Mouse (Mus musculus) liver, embryonic 14.5 days (tissue): ENCODE results near the gene Ggact. TPM values are rescaled to one million over a fixed set of nuclear protein-coding genes. Genes with fewer than 3 reads are reported as not detected.
A peak's percentile ranks its signal among the peaks of the same experiment; 100 is the strongest.

Source experiments
- ATAC-seq: fragments of 200-750 bp; cut with Nextera tagmentation; 2 replicates; pipeline ENCODE4 v1.8.0; 2017; ENCODE audit warnings: moderate number of reproducible peaks, mild to moderate bottlenecking, moderate library complexity; ENCODE audit not compliant: insufficient read depth
- DNase-seq, 3 experiments: peaks; one replicate each; pipeline ENCODE4 v3.0.0-alpha.2; 2012 to 2013; ENCODE audit warnings: low read depth in 3 of 3, low spot score in 3 of 3
- H3K27ac ChIP-seq: fragments of 300-500 bp; sonication (generic); 2 replicates; pipeline ENCODE4 v1.5.1; 2014; ENCODE audit warnings: moderate library complexity, mild to moderate bottlenecking, control low read depth, inconsistent platforms
- H3K27me3 ChIP-seq: fragments of 300-500 bp; sonication (generic); 2 replicates; pipeline ENCODE4 v1.6.1; 2014; ENCODE audit warnings: mild to moderate bottlenecking, low read length, moderate library complexity; ENCODE audit not compliant: control insufficient read depth, insufficient read depth
- H3K36me3 ChIP-seq: fragments of 300-500 bp; sonication (generic); replicated peaks from 2 replicates; pipeline ENCODE4 v1.6.1; 2014; ENCODE audit warnings: low read depth; ENCODE audit not compliant: control insufficient read depth, insufficient read depth
- H3K4me1 ChIP-seq, 2 experiments: fragments of 200-500 bp in 1 of 2; fragments of 300-500 bp in 1 of 2; sonication (generic) in 1 of 2; replicated peaks; 2 replicates each; pipeline ENCODE4 v1.6.1; 2012 to 2014; ENCODE audit warnings: antibody characterized with exemption in 1 of 2, inconsistent platforms in 1 of 2, low read length in 1 of 2; ENCODE audit not compliant: control insufficient read depth in 2 of 2, insufficient read depth in 2 of 2
- H3K4me2 ChIP-seq: fragments of 300-500 bp; sonication (generic); 2 replicates; pipeline ENCODE4 v1.6.1; 2014; ENCODE audit warnings: low read depth, mild to moderate bottlenecking, control low read depth, moderate library complexity
- H3K4me3 ChIP-seq, 2 experiments: fragments of 200-500 bp in 1 of 2; fragments of 300-500 bp in 1 of 2; sonication (generic) in 1 of 2; 2 replicates each; pipeline ENCODE4 v1.5.1; 2012 to 2014; ENCODE audit warnings: low read depth in 2 of 2, low read length in 2 of 2, mild to moderate bottlenecking in 2 of 2, control low read depth in 1 of 2, inconsistent platforms in 1 of 2, moderate library complexity in 1 of 2; ENCODE audit not compliant: insufficient read depth in 1 of 2
- H3K9ac ChIP-seq: fragments of 300-500 bp; sonication (generic); replicated peaks from 2 replicates; pipeline ENCODE4 v1.6.1; 2014; ENCODE audit warnings: mild to moderate bottlenecking, control low read depth, moderate library complexity
- H3K9me3 ChIP-seq: fragments of 300-500 bp; sonication (generic); 2 replicates; pipeline ENCODE4 v1.6.1; 2016; ENCODE audit warnings: low read length, mixed read lengths; ENCODE audit not compliant: control insufficient read depth
- CTCF ChIP-seq: IDR thresholded peaks from 2 replicates; pipeline ENCODE4 v1.5.1; 2016; ENCODE audit warnings: antibody characterized with exemption, low read depth, control low read depth
- EP300 ChIP-seq: IDR thresholded peaks from 2 replicates; pipeline ENCODE4 v1.6.1; 2016; ENCODE audit warnings: antibody characterized with exemption, low read depth
- WGBS: fragments of 180-500 bp; shearing (Covaris S2); extraction: QIAGEN DNeasy Blood & Tissue Kit; methylation state at CpG from one replicate; pipeline ENCODE4 v1.1.7; 2014; ENCODE audit not compliant: insufficient replicate concordance; 5-methylcytosine and 5-hydroxymethylcytosine counted together
- polyA plus RNA-seq, 2 experiments: library from polyadenylated mRNA; depleted of rRNA in 1 of 2; stranded (reverse) in 1 of 2; unstranded in 1 of 2; fragments of >200 nt; fragmentation: Nextera tagmentation in 1 of 2; extraction: Ambion mirVana in 1 of 2; gene quantifications; 2 replicates each; pipeline versions ENCODE4 v1.2.1 to v1.2.3; 2012 to 2014

Ggact gene
- polyA plus RNA-seq, 2 experiments = 13.1 to 14.7 TPM

DNA sequence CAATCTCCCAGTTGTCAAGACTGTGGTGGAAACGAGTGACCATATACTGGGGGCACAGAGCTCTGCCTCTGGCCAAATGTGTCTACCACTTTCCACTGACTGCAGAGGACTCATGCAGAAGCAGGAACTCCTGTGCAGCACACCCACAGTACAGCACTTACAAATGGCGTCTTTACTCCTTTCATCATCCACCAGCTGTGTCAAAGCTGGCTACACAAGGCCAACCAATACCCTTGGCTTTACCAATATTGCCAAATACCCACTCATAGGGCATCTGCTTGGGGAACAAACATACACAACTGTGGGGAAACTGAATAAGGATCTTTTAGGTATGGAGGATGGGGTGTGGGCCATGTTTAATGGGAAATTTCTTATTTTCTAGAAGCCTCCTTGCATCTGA lies 11.8 kb downstream of the Ggact start:
- Histone ChIP-seq H3K9ac (no peak overlapping the region), H3K9me3 (no peaks in the 10 kb centered on the region), H3K4me1 (peaks cover 0 to 4% of the 10 kb centered on the region in 2 experiments; a peak in 2 of 4 replicates), H3K4me3 (no peak overlapping the region), H3K27me3 (no peaks in the 10 kb centered on the region), H3K4me2 (no peak overlapping the region), H3K36me3 (no peaks in the 10 kb centered on the region), H3K27ac (no peak overlapping the region)
- TF ChIP-seq EP300 (no peak), CTCF (no peak)
- DNase-seq = no peak
- no peak for ATAC-seq
- 54% methylated on average over 2 of the region's 2 CpGs for WGBS

DNA sequence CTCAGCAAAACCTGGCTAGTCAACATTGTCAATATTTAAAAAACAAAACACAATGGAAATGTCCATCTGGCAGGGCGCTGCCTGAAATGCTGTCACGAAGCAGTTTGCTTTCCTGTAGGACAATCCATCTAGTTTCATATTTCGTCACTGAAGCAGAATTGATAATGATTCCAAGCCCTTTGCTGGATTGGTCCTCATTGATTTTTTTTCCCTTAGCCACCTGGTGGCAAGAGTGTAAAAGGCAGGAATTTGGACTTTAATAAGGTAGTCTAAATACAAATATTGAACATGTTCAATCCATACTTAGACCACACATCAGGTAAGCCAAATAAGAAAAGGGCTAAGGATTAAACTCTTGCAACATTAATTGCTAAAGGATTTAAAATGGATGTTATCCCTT lies 12.4 kb downstream of the Ggact start:
- H3K4me1 ChIP-seq = peaks cover 0 to 4% of the 10 kb centered on the region in 2 experiments; a peak in 2 of 4 replicates
- WGBS = 60% methylated on average over 3 of the region's 3 CpGs
- ATAC-seq = no peak

DNA sequence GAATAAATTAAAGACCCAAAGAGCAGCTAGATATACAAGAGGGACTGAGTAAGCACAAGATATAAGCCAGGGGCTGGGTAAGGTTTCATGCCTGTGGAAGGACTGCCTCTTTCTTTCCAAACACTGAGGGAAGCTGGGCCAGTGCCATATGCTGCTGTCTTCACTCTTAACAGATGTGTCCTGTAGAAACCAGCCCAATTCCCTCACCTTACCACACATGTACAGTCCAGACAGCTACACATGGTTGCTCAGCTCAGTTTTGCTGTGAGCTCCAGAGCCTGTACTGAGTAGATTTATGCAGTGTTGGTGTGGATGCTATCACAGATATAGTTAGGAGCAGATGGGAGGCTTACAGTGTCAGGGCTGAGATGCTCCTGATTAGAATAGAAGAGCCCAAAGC lies 12.9 kb downstream of the Ggact start:
- H3K27ac ChIP-seq = no peak overlapping the region
- no peak overlapping the region for H3K9ac ChIP-seq
- DNase-seq = no peak
- no peak overlapping the region for H3K4me3 ChIP-seq
- no peak for TF ChIP-seq EP300
- TF ChIP-seq CTCF = no peak
- no peak; the same call in 1 of the 2 replicates for ATAC-seq
- H3K4me1 ChIP-seq = peaks cover 0 to 4% of the 10 kb centered on the region in 2 experiments; a peak in 2 of 4 replicates
- H3K36me3 ChIP-seq = no peaks in the 10 kb centered on the region
- no peaks in the 10 kb centered on the region for H3K27me3 ChIP-seq
- no peaks in the 10 kb centered on the region for H3K9me3 ChIP-seq
- no peak overlapping the region for H3K4me2 ChIP-seq

More for the DNA sequence above, 12.4 kb downstream of the Ggact start:
- no peak overlapping the region for H3K4me2 ChIP-seq
- H3K9ac ChIP-seq = no peak overlapping the region
- no peak overlapping the region for H3K27ac ChIP-seq
- TF ChIP-seq EP300 (no peak), CTCF (no peak)
- H3K4me3 ChIP-seq = no peak overlapping the region
- no peak for DNase-seq
- no peaks in the 10 kb centered on the region for H3K36me3 ChIP-seq
- H3K9me3 ChIP-seq = no peaks in the 10 kb centered on the region
- no peaks in the 10 kb centered on the region for H3K27me3 ChIP-seq

DNA sequence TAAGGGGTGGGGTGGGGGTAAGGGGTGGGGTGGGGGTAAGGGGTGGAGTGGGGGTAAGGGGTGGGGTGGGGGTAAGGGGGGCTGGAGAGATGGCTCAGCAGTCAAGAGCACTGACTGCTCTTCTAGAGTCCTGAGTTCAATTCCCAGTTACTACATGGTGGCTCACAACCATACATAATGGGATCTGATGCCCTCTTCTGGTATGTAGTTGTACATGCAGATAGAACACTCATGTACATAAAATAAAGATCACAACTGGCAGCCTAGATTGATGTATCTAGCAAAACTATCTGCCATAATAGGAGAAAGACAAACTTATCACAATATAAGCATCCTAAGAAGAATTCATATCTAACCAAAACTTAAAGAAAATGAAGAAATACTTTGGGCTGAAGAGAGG lies 15.0 kb downstream of the Ggact start:
- ATAC-seq = no peak
- Histone ChIP-seq H3K4me3 (no peak overlapping the region), H3K9me3 (no peaks in the 10 kb centered on the region)

DNA sequence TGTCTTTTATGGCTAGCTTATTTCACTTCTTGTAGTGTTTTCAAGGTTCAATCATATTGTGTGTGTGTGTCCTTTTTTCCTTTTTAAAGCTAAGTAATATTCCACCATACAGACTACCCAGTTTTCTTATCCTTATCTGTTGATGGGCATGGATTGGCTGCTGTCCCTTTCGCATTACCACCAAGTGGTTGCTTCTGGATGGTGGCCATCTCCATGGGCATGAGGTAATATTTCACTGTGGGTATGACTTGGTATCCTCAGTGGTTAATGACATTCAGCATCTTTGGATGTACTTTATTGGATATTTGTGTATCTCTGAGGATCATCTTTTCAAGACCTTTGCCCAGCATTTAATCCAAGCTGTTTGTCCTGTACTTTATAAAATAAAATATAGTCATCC lies 17.5 kb downstream of the Ggact start:
- Histone ChIP-seq H3K27me3 (no peaks in the 10 kb centered on the region), H3K36me3 (no peaks in the 10 kb centered on the region), H3K27ac (no peak overlapping the region), H3K4me3 (no peak overlapping the region), H3K4me1 (no peaks in the 10 kb centered on the region), H3K9me3 (no peaks in the 10 kb centered on the region), H3K9ac (no peak overlapping the region), H3K4me2 (no peak overlapping the region)
- TF ChIP-seq EP300 (no peak), CTCF (no peak)
- ATAC-seq = no peak
- 81% methylated on average over 1 of the region's 1 CpGs for WGBS
- no peak for DNase-seq

More for the DNA sequence above, 15.0 kb downstream of the Ggact start:
- Histone ChIP-seq H3K4me1 (peaks cover 0 to 4% of the 10 kb centered on the region in 2 experiments; a peak in 2 of 4 replicates), H3K27me3 (no peaks in the 10 kb centered on the region), H3K36me3 (no peaks in the 10 kb centered on the region), H3K27ac (no peak overlapping the region), H3K4me2 (no peak overlapping the region), H3K9ac (no peak overlapping the region)
- no peak for TF ChIP-seq EP300
- peak; percentile 9; the same call in 1 of the 2 replicates for TF ChIP-seq CTCF
- DNase-seq = no peak
